Mouse (Mus musculus): Measurements from ENCODE around the gene Olfr550. TPM values are rescaled to one million over a fixed set of nuclear protein-coding genes. Genes with fewer than 3 reads are reported as not detected.

Gene Olfr550
- polyA plus RNA-seq (2016; fragmentation: Nextera tagmentation; extraction: Ambion mirVana), result 0.19 TPM in 1 of 2 replicates, not detected in the other

- no peak within 1 kb of the TSS for H3K9ac ChIP-seq
- no peak within 1 kb of the TSS for H3K4me2 ChIP-seq
- no peak for ATAC-seq (ENCODE audit: low FRiP score)
- no peaks in the 10 kb centered on the region for H3K27me3 ChIP-seq
- peaks cover 8% of the 10 kb centered on the region; the same call in 1 of the 2 replicates for H3K4me1 ChIP-seq
- WGBS, result 91% methylated on average over 8 of the region's 8 CpGs
- H3K27ac ChIP-seq, result no peak within 1 kb of the TSS
- no peaks in the 10 kb centered on the region for H3K9me3 ChIP-seq
- no peak within 1 kb of the TSS for H3K4me3 ChIP-seq (replicated peaks)
- H3K36me3 ChIP-seq (replicated peaks), result no peaks in the 10 kb centered on the region
Observed at GRCm38 (mm10) chr7:102571142-102571541, at the start of gene Olfr550. TSS of gene Olfr550 (plus strand) at chr7:102571442.

- no peaks in the 10 kb centered on the region for H3K9me3 ChIP-seq
- no peak for ATAC-seq (ENCODE audit: low FRiP score)
- no peak overlapping the region for H3K27ac ChIP-seq
- H3K36me3 ChIP-seq (replicated peaks), result no peaks in the 10 kb centered on the region
- WGBS, result 90% methylated on average over 1 of the region's 1 CpGs
- no peak overlapping the region for H3K4me3 ChIP-seq (replicated peaks)
- no peak overlapping the region for H3K4me2 ChIP-seq
- no peaks in the 10 kb centered on the region for H3K27me3 ChIP-seq
- no peaks in the 10 kb centered on the region for H3K4me1 ChIP-seq
- H3K9ac ChIP-seq, result no peak overlapping the region
Observed at GRCm38 (mm10) chr7:102529052-102529451, 42.2 kb upstream of the Olfr550 start.

- Histone ChIP-seq H3K27me3 (no peaks in the 10 kb centered on the region), H3K4me3 (replicated peaks) (no peak within 1 kb of the TSS), H3K9ac (no peak within 1 kb of the TSS), H3K4me1 (no peaks in the 10 kb centered on the region), H3K36me3 (replicated peaks) (no peaks in the 10 kb centered on the region), H3K4me2 (no peak within 1 kb of the TSS), H3K27ac (no peak within 1 kb of the TSS), H3K9me3 (no peaks in the 10 kb centered on the region)
- no peak for ATAC-seq (ENCODE audit: low FRiP score)
- WGBS, result 75% methylated on average over 1 of the region's 1 CpGs
Observed at GRCm38 (mm10) chr7:102534449-102534848, 36.8 kb upstream of the Olfr550 start, which contains the start of gene Olfr547. TSS of gene Olfr547 (plus strand) at chr7:102534749.

- ATAC-seq (ENCODE audit: low FRiP score), result no peak
- Histone ChIP-seq H3K4me3 (replicated peaks) (no peak within 1 kb of the TSS), H3K36me3 (replicated peaks) (no peaks in the 10 kb centered on the region), H3K4me2 (no peak within 1 kb of the TSS), H3K27ac (no peak within 1 kb of the TSS), H3K9ac (no peak within 1 kb of the TSS), H3K4me1 (no peaks in the 10 kb centered on the region), H3K9me3 (no peaks in the 10 kb centered on the region), H3K27me3 (no peaks in the 10 kb centered on the region)
- WGBS, result 84% methylated on average over 2 of the region's 2 CpGs
Observed at GRCm38 (mm10) chr7:102540596-102540995, 30.6 kb upstream of the Olfr550 start, which contains the start of gene Olfr548-ps1. TSS of gene Olfr548-ps1 (plus strand) at chr7:102540896.

- Histone ChIP-seq H3K4me1 (no peaks in the 10 kb centered on the region), H3K4me2 (no peak overlapping the region), H3K4me3 (replicated peaks) (no peak overlapping the region), H3K27me3 (no peaks in the 10 kb centered on the region), H3K9ac (no peak overlapping the region), H3K36me3 (replicated peaks) (no peaks in the 10 kb centered on the region), H3K9me3 (no peaks in the 10 kb centered on the region), H3K27ac (no peak overlapping the region)
- 66% methylated on average over 3 of the region's 3 CpGs for WGBS
- no peak for ATAC-seq (ENCODE audit: low FRiP score)
Observed at GRCm38 (mm10) chr7:102541251-102541650, 30.0 kb upstream of the Olfr550 start.

- H3K4me3 ChIP-seq (replicated peaks), result no peak within 1 kb of the TSS
- no peaks in the 10 kb centered on the region for H3K27me3 ChIP-seq
- no peak for ATAC-seq (ENCODE audit: low FRiP score)
- H3K36me3 ChIP-seq (replicated peaks), result no peaks in the 10 kb centered on the region
- H3K27ac ChIP-seq, result no peak within 1 kb of the TSS
- H3K9me3 ChIP-seq, result no peaks in the 10 kb centered on the region
- no peak within 1 kb of the TSS for H3K4me2 ChIP-seq
- 88% methylated on average over 3 of the region's 3 CpGs for WGBS
- no peak within 1 kb of the TSS for H3K9ac ChIP-seq
- H3K4me1 ChIP-seq, result no peaks in the 10 kb centered on the region
Observed at GRCm38 (mm10) chr7:102549570-102549969, 21.7 kb upstream of the Olfr550 start, which contains the start of gene Olfr549. TSS of gene Olfr549 (plus strand) at chr7:102549870.

- no peaks in the 10 kb centered on the region for H3K4me1 ChIP-seq
- no peak overlapping the region for H3K27ac ChIP-seq
- 76% methylated on average over 3 of the region's 3 CpGs for WGBS
- no peaks in the 10 kb centered on the region for H3K9me3 ChIP-seq
- no peak overlapping the region for H3K4me2 ChIP-seq
- H3K27me3 ChIP-seq, result no peaks in the 10 kb centered on the region
- no peaks in the 10 kb centered on the region for H3K36me3 ChIP-seq (replicated peaks)
- H3K4me3 ChIP-seq (replicated peaks), result no peak overlapping the region
- no peak for ATAC-seq (ENCODE audit: low FRiP score)
- no peak overlapping the region for H3K9ac ChIP-seq
Observed at GRCm38 (mm10) chr7:102553279-102553678, 18.0 kb upstream of the Olfr550 start.

GRCm38 (mm10) chr7:102564999-102565997 is 5.9 kb upstream of the Olfr550 start, which contains the start of gene Trim21:
TSS of gene Trim21 (minus strand) at chr7:102565486.
- Histone ChIP-seq H3K27me3 (no peaks in the 10 kb centered on the region), H3K9ac (no peak within 1 kb of the TSS), H3K36me3 (replicated peaks) (no peaks in the 10 kb centered on the region), H3K27ac (no peak within 1 kb of the TSS), H3K4me3 (replicated peaks) (peak within 1 kb of the TSS; percentile 32), H3K4me1 (peaks cover 6% of the 10 kb centered on the region; the same call in 1 of the 2 replicates), H3K4me2 (peak within 1 kb of the TSS; percentile 42), H3K9me3 (no peaks in the 10 kb centered on the region)
- ATAC-seq (ENCODE audit: low FRiP score), result no peak; the same call in 1 of the 2 replicates
- 28% methylated on average over 10 of the region's 10 CpGs for WGBS

- H3K4me3 ChIP-seq (replicated peaks), result no peak overlapping the region
- no peak overlapping the region for H3K27ac ChIP-seq
- H3K27me3 ChIP-seq, result no peaks in the 10 kb centered on the region
- no peaks in the 10 kb centered on the region for H3K36me3 ChIP-seq (replicated peaks)
- ATAC-seq (ENCODE audit: low FRiP score), result no peak
- H3K9me3 ChIP-seq, result no peaks in the 10 kb centered on the region
- 0 out of 2 replicates have a peak, but pooled peaks cover 6% of the 10 kb centered on the region for H3K4me1 ChIP-seq
- no peak overlapping the region for H3K4me2 ChIP-seq
- H3K9ac ChIP-seq, result no peak overlapping the region
- 92% methylated on average over 4 of the region's 4 CpGs for WGBS
Observed at GRCm38 (mm10) chr7:102566219-102566618, 5.0 kb upstream of the Olfr550 start.

GRCm38 (mm10) chr7:102573174-102573830 is 2.1 kb downstream of the Olfr550 start:
- H3K4me1 ChIP-seq, result peaks cover 8% of the 10 kb centered on the region; the same call in 1 of the 2 replicates
- H3K4me3 ChIP-seq (replicated peaks), result no peak overlapping the region
- H3K9me3 ChIP-seq, result no peaks in the 10 kb centered on the region
- ATAC-seq (ENCODE audit: low FRiP score), result peak; percentile 46; the same call in 1 of the 2 replicates
- H3K27ac ChIP-seq, result no peak overlapping the region
- no peaks in the 10 kb centered on the region for H3K27me3 ChIP-seq
- no peak overlapping the region for H3K4me2 ChIP-seq
- WGBS, result 69% methylated on average over 3 of the region's 3 CpGs
- H3K36me3 ChIP-seq (replicated peaks), result no peaks in the 10 kb centered on the region
- no peak overlapping the region for H3K9ac ChIP-seq

- H3K9ac ChIP-seq, result no peak overlapping the region
- ATAC-seq (ENCODE audit: low FRiP score), result no peak
- no peak overlapping the region for H3K4me3 ChIP-seq (replicated peaks)
- H3K4me2 ChIP-seq, result no peak overlapping the region
- WGBS, result 44% methylated on average over 6 of the region's 6 CpGs
- H3K27ac ChIP-seq, result no peak overlapping the region
- no peaks in the 10 kb centered on the region for H3K36me3 ChIP-seq (replicated peaks)
- H3K4me1 ChIP-seq, result peaks cover 8% of the 10 kb centered on the region; the same call in 1 of the 2 replicates
- H3K27me3 ChIP-seq, result no peaks in the 10 kb centered on the region
- H3K9me3 ChIP-seq, result no peaks in the 10 kb centered on the region
Observed at GRCm38 (mm10) chr7:102575998-102576397, 4.8 kb downstream of the Olfr550 start.

GRCm38 (mm10) chr7:102591786-102592185 is 20.5 kb downstream of the Olfr550 start, which contains the start of gene Olfr551:
TSS of gene Olfr551 (minus strand) at chr7:102591886.
- no peak within 1 kb of the TSS for H3K27ac ChIP-seq
- H3K4me1 ChIP-seq, result no peaks in the 10 kb centered on the region
- H3K4me2 ChIP-seq, result no peak within 1 kb of the TSS
- H3K36me3 ChIP-seq (replicated peaks), result no peaks in the 10 kb centered on the region
- no peak within 1 kb of the TSS for H3K4me3 ChIP-seq (replicated peaks)
- 98% methylated on average over 3 of the region's 3 CpGs for WGBS
- H3K9me3 ChIP-seq, result no peaks in the 10 kb centered on the region
- H3K9ac ChIP-seq, result no peak within 1 kb of the TSS
- H3K27me3 ChIP-seq, result no peaks in the 10 kb centered on the region
- no peak for ATAC-seq (ENCODE audit: low FRiP score)

All from forebrain, embryonic 12.5 days (tissue).